Mouse (Mus musculus): Measurements from ENCODE around the gene Cotl1. TPM values are rescaled to one million over a fixed set of nuclear protein-coding genes. Genes with fewer than 3 reads are reported as not detected.

The Cotl1 gene
- polyA plus RNA-seq, 1 experiment, result 453 TPM

DNA sequence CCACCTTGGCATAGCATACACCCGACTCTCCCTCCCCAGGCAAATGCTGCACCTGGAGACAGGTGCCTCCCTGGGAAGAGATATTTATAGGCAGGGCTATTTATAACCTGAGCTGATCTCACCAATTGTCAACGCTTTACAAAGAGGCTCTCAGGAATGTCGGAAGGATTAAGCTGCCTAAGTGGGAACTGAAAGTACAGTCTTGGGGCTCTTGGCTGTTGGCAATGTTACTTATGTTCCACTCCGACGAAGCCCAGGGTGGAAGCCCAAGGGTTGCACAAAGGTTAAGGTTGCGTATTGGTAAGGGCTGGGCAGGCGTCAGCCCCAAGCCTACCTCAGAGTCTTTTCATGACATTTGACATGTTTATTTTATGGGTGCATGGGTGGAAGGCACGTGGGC, 4.2 kb upstream of the Cotl1 start:
- Histone ChIP-seq H3ac (ENCODE audit: control insufficient read depth, insufficient read length, low read depth) (no peak overlapping the region), H3K4me3 (ENCODE audit: insufficient read depth, poor library complexity, severe bottlenecking) (no peak overlapping the region), H3K79me3 (ENCODE audit: low read depth) (peaks cover 4% of the 10 kb centered on the region), H3K79me2 (ENCODE audit: control insufficient read depth, insufficient read depth) (peaks cover 7% of the 10 kb centered on the region), H3K36me3 (ENCODE audit: control insufficient read depth, insufficient read depth) (no peaks in the 10 kb centered on the region), H3K27me3 (ENCODE audit: control insufficient read depth, insufficient read depth, insufficient read length) (peaks cover 7% of the 10 kb centered on the region)
- no peak for TF ChIP-seq MYOG (IDR thresholded peaks at IDR 0.05; ENCODE audit: control insufficient read depth, extremely low read depth, insufficient read length)
- no peak for TF ChIP-seq MAX (IDR thresholded peaks at IDR 0.05)

DNA sequence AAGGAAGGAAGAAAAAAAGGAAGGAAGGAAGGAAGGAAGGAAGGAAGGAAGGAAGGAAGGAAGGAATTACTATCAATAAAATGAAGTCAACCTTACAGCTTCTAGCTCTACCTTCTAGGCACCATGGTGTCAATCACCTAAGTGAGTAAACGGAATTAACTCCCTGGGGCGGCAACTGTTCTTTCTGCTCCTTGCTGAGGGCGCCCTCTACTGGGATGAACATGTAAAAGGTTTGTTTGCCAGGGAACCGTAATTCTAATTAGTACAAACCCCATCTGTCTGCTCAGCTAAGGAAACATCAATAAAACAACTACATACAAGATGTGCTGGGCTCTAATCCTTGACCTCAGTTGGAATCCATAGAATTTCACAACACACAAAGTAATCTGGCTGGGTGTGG, 3.1 kb upstream of the Cotl1 start:
- no peaks in the 10 kb centered on the region for H3K36me3 ChIP-seq (ENCODE audit: control insufficient read depth, insufficient read depth)
- no peak overlapping the region for H3K4me3 ChIP-seq (ENCODE audit: insufficient read depth, poor library complexity, severe bottlenecking)
- peaks cover 5% of the 10 kb centered on the region for H3K79me3 ChIP-seq (ENCODE audit: low read depth)
- peak; percentile 42 for TF ChIP-seq CTCF (IDR thresholded peaks at IDR 0.05; ENCODE audit: control insufficient read depth, insufficient read depth, insufficient read length)
- no peak for TF ChIP-seq MYOD1 (IDR thresholded peaks at IDR 0.05; ENCODE audit: control insufficient read depth, insufficient read length, low read depth)
- no peak for TF ChIP-seq CEBPB (IDR thresholded peaks at IDR 0.05; ENCODE audit: low read depth)
- TF ChIP-seq MYOG (IDR thresholded peaks at IDR 0.05; ENCODE audit: control insufficient read depth, extremely low read depth, insufficient read length), result no peak
- peaks cover 18% of the 10 kb centered on the region for H3K79me2 ChIP-seq (ENCODE audit: control insufficient read depth, insufficient read depth)
- no peak overlapping the region for H3ac ChIP-seq (ENCODE audit: control insufficient read depth, insufficient read length, low read depth)
- peaks cover 7% of the 10 kb centered on the region for H3K27me3 ChIP-seq (ENCODE audit: control insufficient read depth, insufficient read depth, insufficient read length)

DNA sequence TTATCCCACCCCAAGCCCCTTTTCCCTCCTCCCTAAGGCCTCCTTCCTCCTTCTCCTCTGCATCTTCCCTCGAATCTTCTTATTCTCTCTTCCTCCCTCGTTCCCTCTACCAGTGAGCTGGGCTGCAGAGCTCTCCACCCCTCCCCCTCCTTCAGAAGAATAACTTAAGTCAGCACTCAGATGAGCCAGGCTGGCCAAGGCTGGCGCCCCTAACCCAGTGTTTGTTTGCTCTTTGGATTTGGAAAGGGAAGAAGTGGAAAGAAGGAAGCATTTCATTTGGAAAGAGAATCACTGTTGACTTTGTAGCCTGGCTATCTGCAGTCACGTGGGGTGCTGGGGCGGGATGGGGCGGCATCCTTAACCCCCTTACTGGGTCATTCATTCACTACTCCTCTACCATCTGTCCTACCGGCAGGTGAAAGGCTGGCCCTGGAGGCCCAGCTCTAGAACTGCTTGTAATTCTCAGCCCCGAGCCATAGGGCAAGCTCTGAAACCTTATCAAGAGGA, 614 bp upstream of the Cotl1 start:
- no peaks in the 10 kb centered on the region for H3K36me3 ChIP-seq (ENCODE audit: control insufficient read depth, insufficient read depth)
- H3K4me3 ChIP-seq (ENCODE audit: insufficient read depth, poor library complexity, severe bottlenecking), result no peak overlapping the region

DNA sequence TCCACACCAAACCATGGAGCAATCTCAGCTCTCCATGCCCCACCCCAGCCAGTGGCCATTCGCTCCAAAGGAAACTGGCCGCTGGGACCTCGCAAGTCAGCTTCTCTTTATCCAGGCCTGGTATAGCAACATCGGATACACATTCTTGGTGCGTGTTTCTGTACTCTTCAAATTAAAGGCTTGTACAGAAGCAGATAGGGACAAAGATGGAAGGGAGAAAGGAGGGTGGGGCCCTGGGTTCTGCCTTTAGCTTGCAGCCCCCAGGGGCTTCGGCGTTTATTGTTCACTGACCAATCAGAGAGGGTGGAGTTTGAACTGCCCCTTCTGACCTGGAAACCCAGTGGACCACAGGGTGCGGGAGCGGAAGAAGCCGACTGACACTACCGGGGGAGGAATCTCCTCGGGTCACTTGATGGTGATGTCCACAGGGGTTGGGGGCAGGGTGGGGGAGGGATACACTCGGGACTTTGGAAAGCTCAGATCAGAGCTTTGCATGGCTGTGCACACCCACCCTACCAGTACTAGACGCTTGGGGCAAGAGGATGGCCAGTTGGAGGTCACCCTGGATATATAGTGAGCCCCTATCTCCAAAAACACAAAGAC, 824 bp downstream of the Cotl1 start:
- no peak for TF ChIP-seq CTCF (IDR thresholded peaks at IDR 0.05; ENCODE audit: control insufficient read depth, insufficient read depth, insufficient read length)
- no peak for TF ChIP-seq USF1 (IDR thresholded peaks at IDR 0.05; ENCODE audit: low read depth)
- peaks cover 9% of the 10 kb centered on the region for H3K79me3 ChIP-seq (ENCODE audit: low read depth)
- H3K4me3 ChIP-seq (ENCODE audit: insufficient read depth, poor library complexity, severe bottlenecking), result peak overlapping the region; percentile 51
- H3K79me2 ChIP-seq (ENCODE audit: control insufficient read depth, insufficient read depth), result peaks cover 38% of the 10 kb centered on the region
- peaks cover 1% of the 10 kb centered on the region for H3K27me3 ChIP-seq (ENCODE audit: control insufficient read depth, insufficient read depth, insufficient read length)
- peak overlapping the region; percentile 83 for H3ac ChIP-seq (ENCODE audit: control insufficient read depth, insufficient read length, low read depth)
- H3K36me3 ChIP-seq (ENCODE audit: control insufficient read depth, insufficient read depth), result no peaks in the 10 kb centered on the region

More for the DNA sequence above, 614 bp upstream of the Cotl1 start:
- H3K79me3 ChIP-seq (ENCODE audit: low read depth), result peaks cover 5% of the 10 kb centered on the region
- peaks cover 38% of the 10 kb centered on the region for H3K79me2 ChIP-seq (ENCODE audit: control insufficient read depth, insufficient read depth)
- H3K27me3 ChIP-seq (ENCODE audit: control insufficient read depth, insufficient read depth, insufficient read length), result peaks cover 7% of the 10 kb centered on the region
- H3ac ChIP-seq (ENCODE audit: control insufficient read depth, insufficient read length, low read depth), result peak overlapping the region; percentile 34
- TF ChIP-seq MAX (IDR thresholded peaks at IDR 0.05), result no peak
- TF ChIP-seq MYOG (IDR thresholded peaks at IDR 0.05; ENCODE audit: control insufficient read depth, extremely low read depth, insufficient read length), result no peak
- TF ChIP-seq USF1 (IDR thresholded peaks at IDR 0.05; ENCODE audit: low read depth), result no peak
- no peak for TF ChIP-seq MYOD1 (IDR thresholded peaks at IDR 0.05; ENCODE audit: control insufficient read depth, insufficient read length, low read depth)
- TF ChIP-seq CTCF (IDR thresholded peaks at IDR 0.05; ENCODE audit: control insufficient read depth, insufficient read depth, insufficient read length), result no peak
- TF ChIP-seq FOSL1 (IDR thresholded peaks at IDR 0.05; ENCODE audit: insufficient read depth, low read length, poor library complexity, severe bottlenecking), result no peak
- TF ChIP-seq CEBPB (IDR thresholded peaks at IDR 0.05; ENCODE audit: low read depth), result no peak

DNA sequence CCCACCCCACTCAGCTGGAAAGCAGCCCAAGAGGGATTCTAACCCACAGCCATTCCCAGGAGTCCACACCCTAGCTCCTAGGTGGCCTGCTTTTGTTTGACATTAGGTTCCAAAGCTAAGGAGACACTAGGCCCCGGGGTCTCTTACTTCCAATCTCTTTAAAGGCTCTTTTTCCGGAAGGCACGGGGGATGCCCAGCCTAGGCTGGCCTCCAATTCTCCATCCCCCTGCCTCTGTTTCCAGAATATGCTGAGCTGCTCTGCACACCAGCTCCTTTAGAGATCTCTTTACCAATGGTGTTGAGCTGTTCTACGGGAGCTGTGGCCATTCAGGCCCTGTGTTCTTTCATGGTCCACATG, 1.4 kb downstream of the Cotl1 start:
- H3K36me3 ChIP-seq (ENCODE audit: control insufficient read depth, insufficient read depth), result no peaks in the 10 kb centered on the region
- TF ChIP-seq CTCF (IDR thresholded peaks at IDR 0.05; ENCODE audit: control insufficient read depth, insufficient read depth, insufficient read length), result no peak
- TF ChIP-seq MYOD1 (IDR thresholded peaks at IDR 0.05; ENCODE audit: control insufficient read depth, insufficient read length, low read depth), result no peak
- TF ChIP-seq MYOG (IDR thresholded peaks at IDR 0.05; ENCODE audit: control insufficient read depth, extremely low read depth, insufficient read length), result no peak
- no peak for TF ChIP-seq CEBPB (IDR thresholded peaks at IDR 0.05; ENCODE audit: low read depth)
- no peak for TF ChIP-seq USF1 (IDR thresholded peaks at IDR 0.05; ENCODE audit: low read depth)
- no peak for TF ChIP-seq MAX (IDR thresholded peaks at IDR 0.05)
- no peak for TF ChIP-seq FOSL1 (IDR thresholded peaks at IDR 0.05; ENCODE audit: insufficient read depth, low read length, poor library complexity, severe bottlenecking)
- peaks cover 11% of the 10 kb centered on the region for H3K79me3 ChIP-seq (ENCODE audit: low read depth)
- peak overlapping the region; percentile 51 for H3K4me3 ChIP-seq (ENCODE audit: insufficient read depth, poor library complexity, severe bottlenecking)
- no peaks in the 10 kb centered on the region for H3K27me3 ChIP-seq (ENCODE audit: control insufficient read depth, insufficient read depth, insufficient read length)
- H3K79me2 ChIP-seq (ENCODE audit: control insufficient read depth, insufficient read depth), result peaks cover 40% of the 10 kb centered on the region
- H3ac ChIP-seq (ENCODE audit: control insufficient read depth, insufficient read length, low read depth), result peak overlapping the region; percentile 16

DNA sequence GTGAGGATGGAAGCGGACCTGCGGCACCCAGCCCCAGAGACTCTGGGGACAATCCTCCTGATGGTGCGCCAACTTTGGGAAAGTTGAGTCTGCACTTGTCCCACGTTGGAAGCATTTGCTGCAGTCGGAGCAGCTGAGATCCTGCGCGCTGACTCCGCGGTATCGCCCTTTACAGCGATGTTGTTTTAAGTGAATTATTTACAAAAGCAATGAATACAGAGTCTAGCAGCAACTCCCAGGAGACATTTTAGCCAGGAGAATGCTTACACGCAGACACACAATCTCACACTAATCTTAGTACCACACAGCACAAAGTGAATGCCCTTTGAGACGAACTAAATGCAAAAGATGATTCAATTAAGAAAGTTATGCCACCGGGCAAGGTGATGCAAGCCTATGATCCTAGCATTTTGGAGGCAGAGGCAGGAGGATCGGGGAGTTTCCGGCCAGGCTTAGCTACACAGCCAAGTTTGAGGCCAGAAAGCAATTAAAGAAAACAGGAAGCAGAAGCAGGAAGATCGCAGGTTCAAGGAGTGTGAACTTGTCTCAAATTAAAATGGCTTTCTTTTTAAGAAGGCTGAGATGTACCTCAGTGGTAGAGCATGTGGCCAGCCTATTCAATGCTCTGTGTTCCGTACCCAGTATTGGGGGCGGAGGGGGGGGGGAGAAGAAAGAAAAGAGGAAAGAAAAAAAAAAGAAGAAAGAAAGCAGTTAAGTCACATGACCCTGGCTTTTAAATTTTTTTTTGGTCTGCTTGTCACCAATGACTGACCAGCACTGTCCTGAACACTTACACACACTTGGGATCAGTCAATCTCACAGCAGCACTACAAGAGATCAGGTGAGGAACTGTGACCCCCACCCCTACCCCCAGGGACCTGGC, 2.0 kb downstream of the Cotl1 start:
- TF ChIP-seq MYOG (IDR thresholded peaks at IDR 0.05; ENCODE audit: control insufficient read depth, extremely low read depth, insufficient read length) (no peak), CEBPB (IDR thresholded peaks at IDR 0.05; ENCODE audit: low read depth) (no peak), FOSL1 (IDR thresholded peaks at IDR 0.05; ENCODE audit: insufficient read depth, low read length, poor library complexity, severe bottlenecking) (no peak), MAX (IDR thresholded peaks at IDR 0.05) (no peak), CTCF (IDR thresholded peaks at IDR 0.05; ENCODE audit: control insufficient read depth, insufficient read depth, insufficient read length) (no peak), USF1 (IDR thresholded peaks at IDR 0.05; ENCODE audit: low read depth) (peak; percentile 25), MYOD1 (IDR thresholded peaks at IDR 0.05; ENCODE audit: control insufficient read depth, insufficient read length, low read depth) (no peak)
- Histone ChIP-seq H3K36me3 (ENCODE audit: control insufficient read depth, insufficient read depth) (no peaks in the 10 kb centered on the region), H3ac (ENCODE audit: control insufficient read depth, insufficient read length, low read depth) (no peak overlapping the region), H3K79me3 (ENCODE audit: low read depth) (peaks cover 14% of the 10 kb centered on the region), H3K79me2 (ENCODE audit: control insufficient read depth, insufficient read depth) (peaks cover 44% of the 10 kb centered on the region), H3K27me3 (ENCODE audit: control insufficient read depth, insufficient read depth, insufficient read length) (no peaks in the 10 kb centered on the region), H3K4me3 (ENCODE audit: insufficient read depth, poor library complexity, severe bottlenecking) (no peak overlapping the region)
